Comparison of ENCODE assay signal across 13 mouse cellular contexts in the genomic region with DNA sequence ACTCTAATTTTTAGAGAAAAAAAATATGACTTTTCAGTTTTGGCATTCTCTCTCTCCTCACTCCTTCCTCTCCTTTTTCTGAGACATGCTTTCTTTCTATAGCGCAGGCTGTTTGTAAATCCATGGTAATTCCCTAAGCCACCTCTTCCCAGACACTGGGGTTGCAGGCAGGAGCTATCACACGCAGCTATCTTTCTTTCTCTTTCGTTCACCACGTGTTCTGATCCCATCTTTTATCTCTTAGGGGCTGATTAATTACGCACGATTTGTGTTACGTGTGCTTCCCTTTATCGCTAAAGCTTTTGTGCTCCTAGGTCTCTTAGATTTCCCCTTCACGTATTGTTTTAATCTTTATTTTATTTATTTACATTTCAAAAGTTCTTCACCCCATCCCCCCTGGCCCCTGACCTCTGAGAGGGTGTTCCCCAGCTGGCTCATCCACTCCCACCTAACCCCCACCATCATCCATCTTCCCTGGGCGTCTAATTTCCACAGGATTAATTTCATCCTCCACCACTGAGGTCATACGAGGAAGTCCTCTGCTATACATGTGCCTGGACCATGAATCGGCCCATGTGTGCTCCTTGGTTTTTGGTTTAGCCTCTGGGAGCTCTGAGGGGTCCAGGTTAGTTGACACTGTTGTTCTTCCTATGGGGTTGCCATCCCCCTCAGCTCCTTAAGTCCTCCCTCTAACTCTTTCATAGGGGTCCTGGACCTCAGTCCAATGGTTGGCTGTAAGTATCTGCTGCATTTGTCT. TPM values are rescaled to one million over a fixed set of nuclear protein-coding genes. Genes with fewer than 3 reads are reported as not detected.
A peak's percentile ranks its signal among the peaks of the same experiment; 100 is the strongest.
DNase-seq lines count a peak whose midpoint lies in the region; ATAC-seq and TF ChIP-seq lines count a peak whose summit lies in the region.
"Had no signal": no experiment of that assay in that cellular context is flagged by ENCODE, and none has a peak within 500 bp of the region (broad histone marks: within the 10 kb centered on the region; RNA-seq: fewer than 3 reads in every experiment).

No protein-coding gene starts in this region.

- no peaks in the 10 kb centered on the region for H3K36me3 ChIP-seq in kidney, embryonic 14.5 days (ENCODE audit: control insufficient read depth, insufficient read depth, low read length)
- H3K36me3 ChIP-seq in spleen, adult 2 months (ENCODE audit: control insufficient read depth, insufficient read depth, low read length): peaks cover 6% of the 10 kb centered on the region; the same call in 1 of the 2 replicates
- no peaks in the 10 kb centered on the region for H3K36me3 ChIP-seq in liver, embryonic 15.5 days (replicated peaks)

- intact Hi-C loops in gastrocnemius, adult 2 months (cut with DNase I): no loop called here

- DNase-seq in kidney, postnatal 36 days: no peak
- DNase-seq in spleen, adult 2 months (ENCODE audit: low read depth in 1 of 2, low spot score in 2 of 2): no peak
- no peak for DNase-seq in spleen, postnatal 14 days (ENCODE audit: low spot score in 2 of 2)
- DNase-seq in gastrocnemius, adult 2 months: no peak
- no peak for DNase-seq in layer of hippocampus, adult 9-11 months
- DNase-seq: adrenal gland, postnatal 25 days; kidney, adult 2 months; layer of hippocampus, postnatal 36 days had no signal

- no peaks in the 10 kb centered on the region for H3K27me3 ChIP-seq in kidney, embryonic 14.5 days (ENCODE audit: control insufficient read depth, insufficient read depth, low read length)
- H3K27me3 ChIP-seq in spleen, adult 2 months (ENCODE audit: control insufficient read depth, insufficient read depth, low read length): no peaks in the 10 kb centered on the region
- H3K27me3 ChIP-seq in liver, embryonic 15.5 days: no peaks in the 10 kb centered on the region; the same call in 1 of the 2 replicates

- no peak overlapping the region for H3K4me3 ChIP-seq in kidney, embryonic 14.5 days (ENCODE audit: low read length)
- peak overlapping the region; percentile 30 for H3K4me3 ChIP-seq in spleen, adult 2 months (ENCODE audit: extremely low read depth, insufficient read depth, insufficient read length)
- H3K4me3 ChIP-seq in liver, embryonic 15.5 days (replicated peaks): no peak overlapping the region; the same call in 1 of the 2 replicates
- H3K4me3 ChIP-seq in gastrocnemius, adult 2 months: no peak overlapping the region
- H3K4me3 ChIP-seq: myocyte had no signal

- TF ChIP-seq POLR2A in spleen, adult 2 months (IDR thresholded peaks at IDR 0.05; ENCODE audit: low read depth, low read length): no peak

- H3K9me3 ChIP-seq in kidney, embryonic 14.5 days (ENCODE audit: control insufficient read depth, low read length): no peaks in the 10 kb centered on the region
- no peaks in the 10 kb centered on the region for H3K9me3 ChIP-seq in liver, embryonic 15.5 days (replicated peaks)

- no peaks in the 10 kb centered on the region for H3K4me1 ChIP-seq in kidney, embryonic 14.5 days (ENCODE audit: control insufficient read depth, insufficient read depth, low read length)
- H3K4me1 ChIP-seq in spleen, adult 2 months (ENCODE audit: control insufficient read depth, insufficient read depth, insufficient read length): peaks cover 22% of the 10 kb centered on the region; the same call in 1 of the 2 replicates
- no peaks in the 10 kb centered on the region for H3K4me1 ChIP-seq in liver, embryonic 15.5 days (replicated peaks)

- TF ChIP-seq CTCF in spleen, adult 2 months (IDR thresholded peaks at IDR 0.05; ENCODE audit: extremely low read depth, insufficient read depth, insufficient read length, insufficient replicate concordance): no peak
- TF ChIP-seq CTCF in gastrocnemius, adult 2 months (IDR thresholded peaks at IDR 0.05): no peak

- no peak overlapping the region; the same call in 1 of the 2 replicates for H3K4me2 ChIP-seq in kidney, embryonic 14.5 days (replicated peaks; ENCODE audit: low read depth, low read length)
- H3K4me2 ChIP-seq in liver, embryonic 15.5 days: peak overlapping the region; percentile 44

- 40% methylated on average over 12 of the region's 12 CpGs for WGBS in kidney, embryonic 14.5 days
- WGBS in spleen, adult 2 months: 17% methylated on average over 12 of the region's 12 CpGs
- WGBS in liver, embryonic 15.5 days (ENCODE audit: insufficient replicate concordance): 27% methylated on average over 12 of the region's 12 CpGs

- no peak overlapping the region for H3K27ac ChIP-seq in kidney, embryonic 14.5 days (ENCODE audit: low read depth, low read length)
- H3K27ac ChIP-seq in spleen, adult 2 months (ENCODE audit: insufficient read depth, low read length): no peak overlapping the region; the same call in 1 of the 2 replicates
- H3K27ac ChIP-seq in liver, embryonic 15.5 days (replicated peaks): no peak overlapping the region
- no peak overlapping the region for H3K27ac ChIP-seq in gastrocnemius, adult 2 months
- H3K27ac ChIP-seq: hindbrain, embryonic 14.5 days had no signal

- peak; percentile 60; the same call in 1 of the 2 replicates for ATAC-seq in kidney, embryonic 14.5 days (ENCODE audit: low FRiP score, low TSS enrichment)
- no peak for ATAC-seq in liver, embryonic 15.5 days (ENCODE audit: insufficient read depth)
- ATAC-seq: forebrain, embryonic 16.5 days had no signal

- H3K9ac ChIP-seq in kidney, embryonic 14.5 days (ENCODE audit: low read depth, low read length): no peak overlapping the region
- no peak overlapping the region for H3K9ac ChIP-seq in liver, embryonic 15.5 days
- H3K9ac ChIP-seq: hindbrain, embryonic 14.5 days had no signal

RNA-seq across cellular contexts. Expression of a gene that starts 2.6 kb away (rescaled TPM):
- polyA plus RNA-seq in kidney, embryonic 14.5 days (2014; fragmentation: Nextera tagmentation; extraction: Ambion mirVana): 1.1 and 1.2 TPM in 2 replicates
- polyA plus RNA-seq in spleen, adult 2 months (2012; rRNA removed): 8.6 and 9.2 TPM in 2 replicates
- 2.7 and 3.3 TPM in 2 replicates for polyA plus RNA-seq in liver, embryonic 15.5 days (2015; fragmentation: Nextera tagmentation; extraction: Ambion mirVana)
- total RNA-seq in gastrocnemius, adult 2 months (2021): under 1 TPM; 0.11 to 0.15 TPM
- total RNA-seq: layer of hippocampus, postnatal 36 days had no signal
- polyA plus RNA-seq: forebrain, embryonic 16.5 days; myocyte had no signal

RNA-seq across cellular contexts. Expression of a gene that starts 11.7 kb away (rescaled TPM):
- polyA plus RNA-seq in kidney, embryonic 14.5 days (2014; fragmentation: Nextera tagmentation; extraction: Ambion mirVana): 7.7 and 14.9 TPM in 2 replicates
- polyA plus RNA-seq in spleen, adult 2 months (2012; rRNA removed): 3.9 and 4.9 TPM in 2 replicates
- polyA plus RNA-seq in liver, embryonic 15.5 days (2015; fragmentation: Nextera tagmentation; extraction: Ambion mirVana): 2.2 and 2.6 TPM in 2 replicates
- total RNA-seq in gastrocnemius, adult 2 months (2021): 1 to 10 TPM; 4.6 to 5.6 TPM
